Mouse (Mus musculus): Measurements from ENCODE around the gene Snrpa. TPM values are rescaled to one million over a fixed set of nuclear protein-coding genes. Genes with fewer than 3 reads are reported as not detected.
"Not testable (repeated sequence)": the region's sequence is repeated elsewhere in the genome, so short reads cannot be mapped to it uniquely, and the experiment has no call there.

The Snrpa gene
- polyA plus RNA-seq (2014; fragmentation: Nextera tagmentation; extraction: Ambion mirVana) = 332 and 363 TPM in 2 replicates

DNA sequence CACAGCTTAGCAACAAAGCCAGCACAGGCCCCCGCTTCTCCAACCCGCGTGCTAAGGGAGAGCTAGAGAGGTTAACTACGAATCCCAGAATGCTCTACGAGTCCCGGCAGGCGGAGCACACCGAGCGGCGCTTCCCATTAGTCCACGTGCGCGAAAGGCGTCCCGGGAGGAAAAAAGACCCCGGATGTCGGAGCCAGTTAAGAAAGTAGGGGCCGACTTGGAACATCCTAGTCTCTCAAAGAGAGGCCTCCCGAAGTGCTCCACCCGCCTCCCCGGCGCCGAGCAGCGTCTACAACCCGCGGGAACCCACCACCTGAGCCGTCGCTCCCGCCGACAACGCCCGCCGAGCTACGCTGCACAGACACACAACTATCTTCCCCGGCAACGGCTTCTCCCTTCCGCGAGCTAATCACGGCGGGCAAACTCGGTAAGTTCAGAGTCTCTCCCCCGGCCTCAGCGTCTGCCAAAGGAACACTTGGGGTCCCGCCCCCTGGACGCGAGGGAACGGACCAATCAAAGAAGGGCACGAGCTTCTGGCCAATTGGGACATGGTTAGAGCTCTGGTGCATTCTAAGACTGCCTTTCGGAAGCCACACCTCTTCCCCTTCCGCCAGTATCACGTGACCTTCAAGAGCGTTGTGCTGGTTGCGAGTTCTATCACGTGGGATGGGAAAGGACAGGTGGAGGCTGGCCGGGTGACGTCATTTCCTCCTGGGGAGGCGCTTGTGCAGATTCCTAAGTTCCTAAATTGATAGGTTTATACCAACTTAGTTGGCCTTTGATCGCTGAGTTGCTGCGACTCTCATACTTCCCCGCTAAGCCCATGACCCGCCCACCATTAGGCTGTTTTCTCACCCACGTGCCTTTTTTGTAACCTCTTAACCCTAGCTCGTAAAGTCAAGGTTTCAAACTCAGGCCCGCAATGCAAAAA, at the start of gene Snrpa, which contains the start of gene BC024978:
Gene Snrpa (minus strand): TSS at position 591 of the 931 bp plus-strand sequence.
Gene BC024978 (plus strand): TSS at position 101 of the 931 bp plus-strand sequence.
- peak within 1 kb of the TSS; percentile 77 for H3K4me2 ChIP-seq (ENCODE audit: low read depth)
- peak within 1 kb of the TSS; percentile 77 for H3K9ac ChIP-seq (ENCODE audit: low read length)
- ATAC-seq (ENCODE audit: insufficient read depth, low FRiP score, low TSS enrichment) (peak; percentile 99), DNase-seq (ENCODE audit: low spot score) (peak; percentile 94)
- H3K27me3 ChIP-seq (ENCODE audit: control insufficient read depth, insufficient read depth, low read length) = no peaks in the 10 kb centered on the region
- H3K4me1 ChIP-seq (ENCODE audit: control insufficient read depth, insufficient read depth, low read length) = peaks cover 4% of the 10 kb centered on the region
- no peaks in the 10 kb centered on the region for H3K9me3 ChIP-seq (ENCODE audit: control insufficient read depth, low read length)
- peaks cover 21% of the 10 kb centered on the region for H3K36me3 ChIP-seq (ENCODE audit: control insufficient read depth, insufficient read depth, low read length)
- peak within 1 kb of the TSS; percentile 63 for H3K4me3 ChIP-seq (ENCODE audit: low read depth, low read length)
- H3K27ac ChIP-seq (ENCODE audit: low read depth, low read length) = peak within 1 kb of the TSS; percentile 93
- WGBS = under 1% methylated on average over 64 of the region's 64 CpGs

DNA sequence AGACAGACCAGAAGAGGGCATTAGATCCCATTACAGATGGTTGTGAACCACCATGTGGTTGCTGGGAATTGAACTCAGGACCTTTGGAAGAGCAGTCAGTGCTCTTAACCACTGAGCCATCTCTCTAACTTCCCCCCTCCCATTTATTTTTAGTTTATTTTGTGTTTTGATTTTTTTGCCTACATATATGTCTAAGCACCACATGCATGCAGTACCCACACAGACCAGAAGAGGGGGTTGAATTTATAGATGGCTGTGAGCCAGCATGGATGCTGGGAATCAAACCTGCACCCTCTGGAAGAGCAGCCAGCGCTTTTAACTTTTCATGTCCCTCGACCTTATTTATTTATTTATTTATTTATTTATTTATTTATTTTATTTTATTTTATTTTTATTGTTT, 48.0 kb upstream of the Snrpa start:
- H3K4me3 ChIP-seq (ENCODE audit: low read depth, low read length); H3K27ac ChIP-seq (ENCODE audit: low read depth, low read length); H3K36me3 ChIP-seq (ENCODE audit: control insufficient read depth, insufficient read depth, low read length); DNase-seq (ENCODE audit: low spot score); H3K9me3 ChIP-seq (ENCODE audit: control insufficient read depth, low read length); ATAC-seq (ENCODE audit: insufficient read depth, low FRiP score, low TSS enrichment); H3K9ac ChIP-seq (ENCODE audit: low read length); H3K27me3 ChIP-seq (ENCODE audit: control insufficient read depth, insufficient read depth, low read length); H3K4me2 ChIP-seq (ENCODE audit: low read depth); H3K4me1 ChIP-seq (ENCODE audit: control insufficient read depth, insufficient read depth, low read length): not testable (repeated sequence)
- 87% methylated on average over 2 of the region's 2 CpGs for WGBS

DNA sequence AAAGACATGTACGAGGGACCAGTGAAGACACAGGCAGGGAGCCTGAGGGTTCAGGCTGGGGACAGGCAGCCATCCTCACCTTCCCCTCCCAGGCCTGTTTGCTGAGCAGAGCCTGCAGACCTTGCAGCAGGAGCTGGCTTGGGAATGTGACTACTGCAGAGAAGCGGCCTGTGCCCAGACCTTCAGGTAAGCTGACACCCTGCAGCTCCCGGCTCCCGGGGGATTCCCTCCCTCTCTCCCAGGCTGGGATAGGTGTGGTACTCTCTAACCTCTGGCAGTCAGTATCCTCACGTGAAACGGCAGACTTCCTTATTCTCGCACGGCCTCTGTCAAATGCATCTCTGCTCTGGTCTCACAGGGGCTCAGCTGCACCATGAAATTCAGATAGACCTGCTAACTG, 47.1 kb upstream of the Snrpa start:
- H3K9ac ChIP-seq (ENCODE audit: low read length) = no peak overlapping the region
- H3K4me2 ChIP-seq (ENCODE audit: low read depth) = no peak overlapping the region
- ATAC-seq (ENCODE audit: insufficient read depth, low FRiP score, low TSS enrichment) (no peak), DNase-seq (ENCODE audit: low spot score) (no peak)
- no peak overlapping the region for H3K27ac ChIP-seq (ENCODE audit: low read depth, low read length)
- no peaks in the 10 kb centered on the region for H3K9me3 ChIP-seq (ENCODE audit: control insufficient read depth, low read length)
- H3K4me3 ChIP-seq (ENCODE audit: low read depth, low read length) = no peak overlapping the region
- H3K4me1 ChIP-seq (ENCODE audit: control insufficient read depth, insufficient read depth, low read length) = no peaks in the 10 kb centered on the region
- H3K36me3 ChIP-seq (ENCODE audit: control insufficient read depth, insufficient read depth, low read length) = peaks cover 2% of the 10 kb centered on the region; the same call in 1 of the 2 replicates
- WGBS = 70% methylated on average over 8 of the region's 8 CpGs
- no peaks in the 10 kb centered on the region for H3K27me3 ChIP-seq (ENCODE audit: control insufficient read depth, insufficient read depth, low read length)

DNA sequence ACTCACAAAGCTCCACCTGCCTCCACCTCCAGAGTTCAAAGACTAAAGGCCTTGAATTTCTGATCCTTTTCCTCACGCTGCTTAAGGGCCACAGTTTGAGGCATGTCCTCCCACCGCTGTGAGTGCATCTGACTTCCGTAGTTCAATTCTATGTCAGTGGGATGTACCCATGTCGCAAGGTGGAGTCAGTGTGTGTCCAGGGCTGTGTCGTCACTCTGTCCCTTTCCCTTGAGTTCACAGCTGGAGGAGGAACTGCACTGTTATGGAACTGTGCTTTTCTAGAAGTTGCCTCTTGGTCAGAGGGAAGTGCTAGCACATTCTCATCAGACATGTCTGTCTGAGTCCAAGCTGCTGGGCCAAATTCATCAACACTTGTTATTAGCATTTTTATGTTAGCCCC, 42.5 kb upstream of the Snrpa start:
- H3K27ac ChIP-seq (ENCODE audit: low read depth, low read length) = no peak overlapping the region
- H3K4me1 ChIP-seq (ENCODE audit: control insufficient read depth, insufficient read depth, low read length) = peaks cover 3% of the 10 kb centered on the region; the same call in 1 of the 2 replicates
- no peak overlapping the region for H3K4me2 ChIP-seq (ENCODE audit: low read depth)
- no peak overlapping the region for H3K9ac ChIP-seq (ENCODE audit: low read length)
- H3K4me3 ChIP-seq (ENCODE audit: low read depth, low read length) = no peak overlapping the region
- no peaks in the 10 kb centered on the region for H3K9me3 ChIP-seq (ENCODE audit: control insufficient read depth, low read length)
- 91% methylated on average over 5 of the region's 5 CpGs for WGBS
- no peak for DNase-seq (ENCODE audit: low spot score)
- no peak for ATAC-seq (ENCODE audit: insufficient read depth, low FRiP score, low TSS enrichment)
- H3K36me3 ChIP-seq (ENCODE audit: control insufficient read depth, insufficient read depth, low read length) = no peaks in the 10 kb centered on the region; the same call in 1 of the 2 replicates
- no peaks in the 10 kb centered on the region for H3K27me3 ChIP-seq (ENCODE audit: control insufficient read depth, insufficient read depth, low read length)

DNA sequence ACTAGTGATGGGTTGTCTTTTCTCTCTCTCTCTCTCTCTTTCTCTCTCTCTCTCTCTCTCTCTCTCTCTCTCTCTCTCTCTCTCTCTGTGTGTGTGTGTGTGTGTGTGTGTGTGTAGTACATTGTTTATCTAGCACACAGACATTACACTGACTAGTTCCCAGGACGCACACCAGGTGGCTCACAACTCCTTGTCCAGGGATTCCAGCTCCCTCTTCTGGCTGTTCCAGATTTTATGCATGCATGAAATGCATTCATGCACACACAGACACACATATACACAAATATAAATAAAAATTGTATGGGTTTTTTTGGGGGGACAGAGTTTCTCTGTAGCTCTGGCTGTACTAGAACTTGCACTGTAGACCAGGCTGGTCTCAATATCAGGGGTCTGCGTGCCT, 41.5 kb upstream of the Snrpa start:
- Histone ChIP-seq H3K27ac (ENCODE audit: low read depth, low read length) (no peak overlapping the region), H3K4me2 (ENCODE audit: low read depth) (no peak overlapping the region), H3K4me3 (ENCODE audit: low read depth, low read length) (no peak overlapping the region), H3K9me3 (ENCODE audit: control insufficient read depth, low read length) (no peaks in the 10 kb centered on the region), H3K9ac (ENCODE audit: low read length) (no peak overlapping the region), H3K4me1 (ENCODE audit: control insufficient read depth, insufficient read depth, low read length) (peaks cover 4% of the 10 kb centered on the region; the same call in 1 of the 2 replicates), H3K36me3 (ENCODE audit: control insufficient read depth, insufficient read depth, low read length) (no peaks in the 10 kb centered on the region; the same call in 1 of the 2 replicates), H3K27me3 (ENCODE audit: control insufficient read depth, insufficient read depth, low read length) (no peaks in the 10 kb centered on the region)
- DNase-seq (ENCODE audit: low spot score) = no peak
- no peak for ATAC-seq (ENCODE audit: insufficient read depth, low FRiP score, low TSS enrichment)
- 87% methylated on average over 2 of the region's 2 CpGs for WGBS

DNA sequence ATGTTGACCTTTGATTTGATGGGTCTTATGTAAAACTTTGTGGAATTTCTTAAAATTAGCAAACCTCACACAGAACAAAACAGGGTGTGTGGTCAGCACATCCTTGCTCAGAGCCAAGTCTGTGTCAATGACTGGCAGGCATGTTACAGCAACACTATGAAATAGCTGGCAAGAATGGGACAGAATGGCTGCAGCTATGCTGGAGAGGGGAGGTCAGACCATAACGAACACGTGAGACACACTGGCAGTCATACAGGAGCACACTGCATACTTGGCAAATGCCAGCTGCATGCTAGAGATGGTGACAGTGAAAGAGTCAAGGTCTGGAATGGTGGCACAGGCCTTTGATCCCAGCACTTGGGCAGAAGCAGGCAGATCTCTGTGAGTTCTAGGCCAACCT, 39.7 kb upstream of the Snrpa start:
- no peak overlapping the region for H3K4me2 ChIP-seq (ENCODE audit: low read depth)
- H3K4me3 ChIP-seq (ENCODE audit: low read depth, low read length) = no peak overlapping the region
- H3K9ac ChIP-seq (ENCODE audit: low read length) = no peak overlapping the region
- H3K9me3 ChIP-seq (ENCODE audit: control insufficient read depth, low read length) = no peaks in the 10 kb centered on the region
- no peak overlapping the region for H3K27ac ChIP-seq (ENCODE audit: low read depth, low read length)
- H3K36me3 ChIP-seq (ENCODE audit: control insufficient read depth, insufficient read depth, low read length) = no peaks in the 10 kb centered on the region; the same call in 1 of the 2 replicates
- WGBS = 90% methylated on average over 2 of the region's 2 CpGs
- no peaks in the 10 kb centered on the region for H3K27me3 ChIP-seq (ENCODE audit: control insufficient read depth, insufficient read depth, low read length)
- H3K4me1 ChIP-seq (ENCODE audit: control insufficient read depth, insufficient read depth, low read length) = peaks cover 4% of the 10 kb centered on the region; the same call in 1 of the 2 replicates
- DNase-seq (ENCODE audit: low spot score) (no peak), ATAC-seq (ENCODE audit: insufficient read depth, low FRiP score, low TSS enrichment) (no peak)

DNA sequence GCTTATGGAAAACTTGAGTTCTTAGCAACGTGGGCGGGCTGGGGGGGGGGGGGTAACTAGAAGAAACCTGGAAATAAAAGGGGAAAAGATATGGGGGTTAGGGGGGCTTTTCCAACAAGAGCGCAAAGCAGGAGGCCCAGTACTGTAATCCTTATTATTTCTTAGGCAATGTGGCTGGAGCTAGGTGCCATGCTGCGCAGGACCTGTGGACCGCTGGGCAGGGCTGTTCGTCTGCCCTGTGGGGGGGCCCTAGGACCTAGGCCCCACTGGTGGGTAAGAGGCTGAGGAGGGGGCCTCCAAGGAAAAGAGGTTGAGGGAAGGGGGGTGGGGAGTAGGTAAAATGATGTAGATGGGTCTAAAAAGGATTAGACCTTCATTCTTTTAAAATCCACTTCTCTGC, 37.2 kb upstream of the Snrpa start:
- Histone ChIP-seq H3K9ac (ENCODE audit: low read length) (peak overlapping the region; percentile 52), H3K4me1 (ENCODE audit: control insufficient read depth, insufficient read depth, low read length) (peaks cover 4% of the 10 kb centered on the region; the same call in 1 of the 2 replicates), H3K27me3 (ENCODE audit: control insufficient read depth, insufficient read depth, low read length) (no peaks in the 10 kb centered on the region), H3K36me3 (ENCODE audit: control insufficient read depth, insufficient read depth, low read length) (no peaks in the 10 kb centered on the region), H3K27ac (ENCODE audit: low read depth, low read length) (peak overlapping the region; percentile 3), H3K4me2 (ENCODE audit: low read depth) (peak overlapping the region; percentile 42), H3K9me3 (ENCODE audit: control insufficient read depth, low read length) (no peaks in the 10 kb centered on the region), H3K4me3 (ENCODE audit: low read depth, low read length) (peak overlapping the region; percentile 43)
- 5% methylated on average over 5 of the region's 6 CpGs for WGBS
- DNase-seq (ENCODE audit: low spot score) = no peak
- ATAC-seq (ENCODE audit: insufficient read depth, low FRiP score, low TSS enrichment) = peak; percentile 45

DNA sequence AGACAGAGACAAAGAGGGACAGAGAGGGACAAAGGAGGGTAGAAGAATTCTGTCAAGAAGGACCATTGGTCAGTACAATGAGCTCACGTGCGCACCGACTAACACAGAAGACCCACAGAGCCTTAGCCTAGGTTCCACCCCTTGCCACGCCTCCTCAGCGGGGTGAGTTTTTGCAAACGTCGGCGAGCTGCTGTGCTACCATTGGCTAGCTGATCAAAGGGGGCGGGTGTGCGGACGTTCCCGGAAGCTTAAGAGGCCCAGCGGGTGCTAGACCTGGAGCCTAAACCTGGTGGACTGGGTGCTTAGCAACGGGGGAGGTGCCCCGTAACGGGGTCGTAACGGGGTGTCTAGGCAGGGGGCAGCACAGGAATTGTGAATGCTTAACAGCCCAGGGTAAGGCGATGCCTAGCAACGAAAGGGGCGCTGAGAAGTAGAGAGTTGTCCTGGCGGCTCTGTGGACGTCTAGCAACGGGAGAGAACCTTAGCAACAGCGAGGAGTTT, 36.8 kb upstream of the Snrpa start, which contains the start of gene Coq8b:
Gene Coq8b (plus strand): TSS at position 243 of the 501 bp plus-strand sequence.
- peak within 1 kb of the TSS; percentile 43 for H3K4me3 ChIP-seq (ENCODE audit: low read depth, low read length)
- no peaks in the 10 kb centered on the region for H3K27me3 ChIP-seq (ENCODE audit: control insufficient read depth, insufficient read depth, low read length)
- no peaks in the 10 kb centered on the region for H3K9me3 ChIP-seq (ENCODE audit: control insufficient read depth, low read length)
- ATAC-seq (ENCODE audit: insufficient read depth, low FRiP score, low TSS enrichment) = peak; percentile 92
- peaks cover 4% of the 10 kb centered on the region; the same call in 1 of the 2 replicates for H3K4me1 ChIP-seq (ENCODE audit: control insufficient read depth, insufficient read depth, low read length)
- H3K4me2 ChIP-seq (ENCODE audit: low read depth) = peak within 1 kb of the TSS; percentile 42
- H3K9ac ChIP-seq (ENCODE audit: low read length) = peak within 1 kb of the TSS; percentile 52
- peak within 1 kb of the TSS; percentile 64 for H3K27ac ChIP-seq (ENCODE audit: low read depth, low read length)
- no peaks in the 10 kb centered on the region for H3K36me3 ChIP-seq (ENCODE audit: control insufficient read depth, insufficient read depth, low read length)
- peak; percentile 97 for DNase-seq (ENCODE audit: low spot score)
- WGBS = under 1% methylated on average over 25 of the region's 25 CpGs

Measured in neural tube, embryonic 11.5 days (tissue).